Mouse (Mus musculus): Measurements from ENCODE around the gene Spg7. TPM values are rescaled to one million over a fixed set of nuclear protein-coding genes. Genes with fewer than 3 reads are reported as not detected.
"Not testable (repeated sequence)": the region's sequence is repeated elsewhere in the genome, so short reads cannot be mapped to it uniquely, and the experiment has no call there.

The Spg7 gene
- total RNA-seq, 1 experiment from 2014 or later: 50.3 TPM

DNA sequence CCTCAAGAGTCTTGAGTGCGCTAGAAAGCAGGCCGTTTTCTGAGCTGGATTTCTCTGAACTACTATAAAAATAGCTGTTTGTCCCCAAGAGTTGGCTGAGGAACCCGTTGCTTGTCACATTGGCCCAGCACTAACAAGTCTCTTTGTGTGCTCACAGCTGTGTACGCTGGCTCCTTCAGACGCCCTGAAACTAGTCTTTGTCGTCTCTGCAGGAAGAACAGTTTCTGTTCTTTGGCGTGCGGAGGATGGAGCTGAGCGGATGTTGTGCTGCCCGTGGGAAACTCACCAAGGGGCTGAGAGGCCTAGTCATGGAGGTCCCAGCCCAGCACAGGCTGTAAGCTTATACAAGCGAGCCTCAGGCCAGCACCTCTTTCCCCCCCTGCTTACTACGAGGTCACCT lies 20.9 kb downstream of the Spg7 start:
- no peak for ATAC-seq (replicated peaks; ENCODE audit: low read depth, poor library complexity, severe bottlenecking)

DNA sequence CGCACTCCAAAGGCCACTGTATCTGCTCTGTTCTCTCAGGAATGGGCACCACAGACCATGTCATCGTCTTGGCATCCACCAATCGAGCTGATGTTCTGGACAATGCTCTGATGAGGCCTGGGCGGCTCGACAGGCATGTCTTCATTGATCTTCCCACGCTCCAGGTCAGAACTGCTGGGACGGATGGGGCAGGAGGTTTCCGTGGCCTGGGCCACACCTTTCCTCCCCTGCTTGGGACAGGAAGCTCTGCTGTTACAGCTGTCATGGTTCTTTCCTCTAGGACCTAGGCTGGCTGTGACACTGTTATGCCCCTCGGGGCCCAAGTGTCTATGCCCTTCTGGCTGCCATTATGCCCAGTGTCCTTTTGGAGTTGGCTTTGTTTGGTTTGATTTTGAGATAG lies 24.5 kb downstream of the Spg7 start:
- no peak for ATAC-seq (replicated peaks; ENCODE audit: low read depth, poor library complexity, severe bottlenecking)

DNA sequence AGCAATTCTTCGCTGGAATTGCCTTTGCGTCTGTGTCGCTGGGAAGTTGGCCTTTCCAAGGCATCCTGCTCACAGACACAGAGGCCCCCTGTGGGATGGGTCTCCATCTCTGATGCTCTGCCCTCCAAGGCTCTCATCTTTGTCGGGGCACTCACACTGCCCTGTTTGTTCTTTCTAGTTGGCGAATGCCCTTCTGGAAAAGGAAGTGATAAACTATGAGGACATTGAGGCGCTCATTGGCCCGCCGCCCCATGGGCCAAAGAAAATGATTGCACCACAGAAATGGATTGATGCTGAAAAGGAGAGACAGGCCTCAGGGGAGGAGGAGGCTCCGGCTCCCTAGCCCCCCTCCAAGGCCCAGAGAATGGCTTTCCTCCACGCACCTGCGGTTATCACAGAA lies 34.5 kb downstream of the Spg7 start:
- no peak for ATAC-seq (replicated peaks; ENCODE audit: low read depth, poor library complexity, severe bottlenecking)

DNA sequence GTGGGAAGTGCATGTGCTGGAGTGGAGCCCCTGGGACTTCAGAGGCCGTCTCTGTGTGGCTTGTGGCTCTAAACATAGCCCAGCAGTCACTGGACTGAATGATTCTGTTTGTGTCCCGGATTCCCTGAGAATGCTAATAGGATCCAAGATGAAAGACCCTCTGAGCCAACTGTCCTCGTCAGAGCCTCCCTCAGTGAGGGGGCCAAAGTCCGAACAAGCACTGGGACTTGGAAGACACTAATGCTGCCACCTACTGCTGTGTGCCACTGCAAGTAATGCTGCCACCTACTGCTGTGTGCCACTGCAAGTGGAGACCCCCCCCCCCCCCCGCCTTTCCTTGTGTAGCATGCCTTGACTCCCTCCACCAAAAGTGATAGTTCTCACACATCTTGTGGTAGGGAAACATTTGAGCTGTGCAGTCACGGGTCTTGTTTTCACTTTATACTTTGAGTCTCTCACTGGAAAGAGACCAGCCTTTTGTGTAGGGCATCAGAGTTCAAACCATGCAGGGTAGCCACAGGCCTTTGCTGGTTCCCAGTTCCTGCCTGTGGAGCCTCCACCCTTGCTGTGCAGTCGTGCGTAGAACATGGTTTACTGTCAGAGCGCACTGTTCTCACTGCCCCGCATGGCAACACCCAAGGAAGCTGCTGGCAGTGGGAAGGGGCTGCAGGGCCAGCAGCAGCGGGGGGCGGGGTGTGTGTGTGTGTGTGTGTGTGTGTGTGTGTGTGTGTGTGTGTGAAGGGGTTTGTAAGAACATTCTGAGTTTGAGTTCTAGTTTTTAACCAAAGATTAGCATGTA lies 35.2 kb downstream of the Spg7 start:
- no peak for ATAC-seq (replicated peaks; ENCODE audit: low read depth, poor library complexity, severe bottlenecking)

DNA sequence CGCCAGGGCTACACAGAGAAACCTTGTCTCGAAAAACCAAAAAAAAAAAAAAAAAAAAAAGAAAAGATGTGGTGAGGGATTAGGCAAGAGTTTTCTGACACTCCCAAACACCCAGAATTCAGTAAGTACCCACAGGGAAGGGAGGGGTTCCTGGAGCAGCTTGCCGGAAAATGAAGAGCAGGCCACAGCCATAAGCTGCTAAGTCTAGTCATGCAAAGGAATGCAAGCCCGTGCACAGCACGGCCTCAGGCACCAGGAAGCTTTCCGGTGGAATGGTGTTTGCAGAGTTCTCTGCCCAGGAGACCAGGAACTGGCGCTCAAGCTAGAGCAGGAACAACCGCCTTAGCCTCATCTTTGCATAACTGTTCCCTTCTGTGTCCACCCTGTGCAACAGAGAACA lies 37.5 kb downstream of the Spg7 start:
- ATAC-seq (replicated peaks; ENCODE audit: low read depth, poor library complexity, severe bottlenecking): peak; percentile 58

DNA sequence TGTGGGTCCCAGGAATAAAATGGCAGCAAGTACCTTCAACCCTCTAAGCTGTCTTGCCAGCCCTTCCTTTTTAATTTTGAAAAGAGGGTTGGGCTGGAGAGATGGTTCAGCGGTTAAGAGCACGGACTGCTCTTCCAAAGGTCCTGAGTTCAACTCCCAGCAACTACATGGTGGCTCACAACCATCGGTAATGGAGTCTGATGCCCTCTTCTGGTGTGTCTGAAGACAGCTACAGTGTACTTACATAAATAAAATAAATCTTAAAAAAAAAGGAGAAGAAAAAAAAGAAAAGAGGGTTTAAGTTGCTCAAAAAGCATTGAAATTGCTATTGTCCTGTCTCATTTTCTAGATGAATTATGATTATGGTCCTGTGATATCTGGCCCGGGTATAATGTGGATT lies 38.5 kb downstream of the Spg7 start:
- no peak for ATAC-seq (replicated peaks; ENCODE audit: low read depth, poor library complexity, severe bottlenecking)

DNA sequence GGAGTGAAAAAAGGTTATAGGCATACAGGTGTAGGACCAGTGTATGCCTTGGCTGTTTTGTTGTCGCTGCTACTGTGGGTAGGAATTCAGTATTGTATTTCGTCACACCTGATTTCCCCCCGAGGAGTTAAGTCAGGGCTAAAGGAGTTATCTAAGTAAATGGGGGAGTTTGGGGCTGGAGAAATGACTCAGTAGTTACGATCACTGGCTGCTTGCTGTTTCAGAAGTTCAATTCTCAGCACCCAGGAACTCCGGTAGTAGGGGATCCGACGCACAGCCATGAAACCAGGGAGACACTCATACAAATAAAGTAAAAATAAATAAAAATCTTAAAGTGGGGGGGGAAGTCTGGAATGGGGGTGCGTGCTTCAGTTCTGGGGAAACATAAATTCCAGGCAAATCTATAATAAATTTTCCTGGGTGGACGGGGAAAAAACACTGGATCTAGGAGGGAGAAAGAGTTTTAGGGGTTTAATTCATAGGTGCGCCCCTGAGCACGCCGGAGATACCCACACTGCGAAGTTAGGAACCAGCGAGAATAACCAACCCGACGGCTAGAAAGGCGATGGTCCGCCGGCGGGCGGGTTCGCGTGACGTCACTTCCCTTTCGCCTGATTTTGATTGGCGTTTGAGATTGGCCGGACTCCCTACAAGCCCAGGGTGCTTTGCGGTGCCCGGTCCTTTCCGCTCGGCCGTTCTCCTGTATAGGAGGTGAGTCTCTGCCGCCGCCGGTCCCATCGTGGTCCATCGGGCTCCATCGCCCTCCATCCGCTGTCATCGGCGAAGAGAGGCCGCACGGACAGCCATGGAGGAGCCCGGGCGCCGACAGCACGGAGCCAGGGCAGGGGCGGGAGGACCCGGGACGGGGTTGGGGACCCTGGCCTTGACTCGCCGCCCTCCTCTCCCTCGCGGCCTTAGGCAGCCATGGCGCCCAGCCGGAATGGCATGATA lies 39.3 kb downstream of the Spg7 start, which contains the start of gene Rpl13:
Gene Rpl13, plus strand, starts transcription at position 616 of the 951 bp plus-strand sequence.
- ATAC-seq (replicated peaks; ENCODE audit: low read depth, poor library complexity, severe bottlenecking): peak; percentile 87

DNA sequence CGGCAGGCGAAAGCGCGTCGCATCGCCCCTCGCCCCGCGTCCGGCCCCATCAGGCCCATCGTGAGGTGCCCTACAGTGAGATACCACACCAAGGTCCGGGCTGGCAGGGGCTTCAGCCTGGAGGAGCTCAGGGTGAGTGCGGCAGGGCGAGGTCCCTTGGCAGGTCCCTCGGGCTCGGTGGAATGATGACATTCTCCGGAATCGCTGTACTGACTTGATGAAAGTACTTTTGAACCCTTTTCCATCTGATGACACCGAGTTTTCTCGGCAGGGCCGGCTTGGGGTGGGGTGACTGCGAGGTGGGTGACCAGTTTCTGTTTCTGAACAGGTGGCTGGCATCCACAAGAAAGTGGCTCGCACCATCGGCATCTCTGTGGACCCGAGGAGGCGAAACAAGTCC lies 40.1 kb downstream of the Spg7 start:
- ATAC-seq (replicated peaks; ENCODE audit: low read depth, poor library complexity, severe bottlenecking): not testable (repeated sequence)

DNA sequence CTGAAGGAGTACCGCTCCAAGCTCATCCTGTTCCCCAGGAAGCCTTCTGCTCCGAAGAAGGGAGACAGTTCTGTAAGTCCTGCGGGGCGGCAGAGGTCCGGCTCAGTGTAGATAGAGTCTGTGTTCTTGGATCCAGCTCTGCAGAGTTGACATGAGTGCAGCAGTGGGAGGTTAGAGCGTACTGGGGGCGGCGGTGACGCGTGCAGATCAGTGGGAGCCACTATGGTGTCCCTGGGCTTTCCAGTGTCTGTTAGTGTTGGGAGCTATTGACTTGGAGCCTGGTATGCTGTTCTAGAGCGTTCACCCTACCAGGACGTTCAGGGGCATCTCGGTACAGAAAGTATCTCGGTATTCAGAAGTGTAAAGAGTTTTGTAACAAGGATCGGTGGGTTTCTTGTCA lies 40.5 kb downstream of the Spg7 start:
- ATAC-seq (replicated peaks; ENCODE audit: low read depth, poor library complexity, severe bottlenecking): no peak

DNA sequence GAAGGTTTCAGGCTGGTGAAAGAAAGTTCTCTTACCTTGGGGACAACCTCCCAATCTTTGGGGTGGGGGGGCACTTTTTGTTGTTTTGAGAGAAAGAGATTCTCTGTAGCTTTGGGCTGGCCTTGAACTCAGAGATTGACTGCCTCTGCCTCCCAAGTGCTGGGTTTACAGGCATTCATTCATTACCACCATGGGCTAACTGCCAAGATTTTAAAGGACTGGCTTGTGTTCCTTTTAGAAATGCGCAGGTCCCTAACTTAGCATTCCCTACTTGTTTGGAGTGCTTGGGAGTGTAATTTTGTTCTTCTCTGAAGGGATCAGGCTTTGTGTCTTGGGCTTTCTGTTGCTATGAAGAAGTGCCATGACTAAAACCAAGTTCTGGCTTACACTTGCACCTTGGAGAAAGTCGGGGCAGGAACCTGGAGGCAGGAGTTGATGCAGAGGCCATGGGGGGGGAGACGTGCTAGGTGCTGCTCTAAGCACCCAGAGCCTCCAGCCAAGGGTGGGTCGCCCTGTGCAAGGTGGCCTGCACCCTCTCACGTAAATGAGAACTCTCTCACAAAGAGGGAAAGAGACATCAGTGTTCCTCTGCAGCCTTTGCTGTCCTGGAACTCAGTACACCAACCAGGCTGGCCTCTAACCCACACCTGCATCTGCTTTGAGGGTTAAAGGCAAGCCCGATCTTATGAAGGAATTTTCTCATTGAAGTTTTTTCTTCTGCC lies 41.5 kb downstream of the Spg7 start:
- no peak for ATAC-seq (replicated peaks; ENCODE audit: low read depth, poor library complexity, severe bottlenecking)

DNA sequence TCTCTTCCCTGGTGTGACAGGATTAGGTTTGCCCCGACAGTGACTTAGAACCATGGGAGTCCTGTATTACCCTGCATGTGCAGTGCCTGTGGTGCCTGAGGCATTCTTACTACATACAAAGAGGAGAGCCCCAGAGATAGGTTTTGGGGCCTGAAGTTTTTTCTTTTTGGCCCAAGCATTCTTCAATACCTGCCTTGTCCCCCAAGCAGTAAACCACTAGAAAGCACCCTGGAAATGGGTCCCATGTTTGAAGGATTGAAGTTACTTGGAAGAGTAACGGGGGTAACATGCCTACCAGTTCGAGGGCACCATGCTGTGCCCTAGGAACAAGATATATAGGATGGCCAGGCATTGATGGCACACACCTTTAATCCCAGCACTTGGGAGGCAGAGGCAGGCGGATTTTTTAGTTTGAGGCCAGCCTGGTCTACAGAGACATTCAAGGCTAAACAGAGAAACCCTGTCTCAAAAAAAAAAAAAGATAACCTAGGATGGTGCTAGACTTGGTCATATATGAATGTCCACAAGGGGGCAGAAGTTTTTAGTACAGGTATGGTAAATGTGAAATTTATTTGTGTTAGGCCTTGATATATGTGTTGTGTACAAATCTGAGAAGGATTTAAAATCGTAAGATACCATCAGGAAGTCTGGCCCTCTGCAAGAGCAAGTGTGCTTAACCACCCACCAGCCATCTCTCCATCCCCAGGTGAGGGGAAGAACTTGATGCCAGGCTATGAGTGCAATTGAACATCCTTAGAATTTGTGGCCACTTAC lies 43.0 kb downstream of the Spg7 start:
- ATAC-seq (replicated peaks; ENCODE audit: low read depth, poor library complexity, severe bottlenecking): peak; percentile 16; the same call in 1 of the 2 replicates

DNA sequence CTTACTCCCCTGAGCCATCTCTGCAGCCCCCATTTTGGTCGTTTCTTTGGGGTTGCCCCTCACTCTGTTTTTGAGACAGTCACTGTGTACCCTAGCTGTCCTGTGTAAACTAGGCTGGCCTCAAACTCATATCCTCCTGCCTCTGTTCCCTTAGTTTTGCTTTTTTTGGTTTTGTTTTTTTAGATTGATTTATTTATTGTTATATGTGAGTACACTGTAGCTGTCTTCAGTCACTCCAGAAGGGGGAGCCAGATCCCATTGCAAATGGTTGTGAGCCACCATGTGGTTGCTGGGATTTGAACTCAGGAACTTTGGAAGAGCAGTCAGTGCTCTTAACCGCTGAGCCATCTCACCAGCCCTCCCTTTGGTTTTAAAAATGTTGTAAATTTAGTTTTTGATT lies 43.8 kb downstream of the Spg7 start:
- no peak for ATAC-seq (replicated peaks; ENCODE audit: low read depth, poor library complexity, severe bottlenecking)

DNA sequence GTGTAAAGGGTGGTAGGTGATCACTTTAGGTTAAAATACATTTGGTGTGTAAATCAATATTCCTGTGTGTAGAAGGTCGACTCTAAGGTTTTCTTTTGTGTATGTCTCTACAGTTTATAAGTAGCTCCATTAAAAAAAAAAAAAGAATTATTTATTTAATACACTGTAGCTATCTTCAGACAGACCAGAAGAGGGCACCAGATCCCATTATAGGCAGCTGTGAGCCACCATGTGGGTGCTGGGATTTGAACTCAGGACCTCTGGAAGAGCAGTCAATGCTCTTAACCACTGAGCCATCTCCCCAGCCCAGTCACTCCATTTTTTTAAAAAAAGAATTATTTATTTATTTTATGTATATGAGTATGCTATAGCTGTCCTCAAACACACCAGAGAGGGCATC lies 45.3 kb downstream of the Spg7 start:
- no peak for ATAC-seq (replicated peaks; ENCODE audit: low read depth, poor library complexity, severe bottlenecking)

DNA sequence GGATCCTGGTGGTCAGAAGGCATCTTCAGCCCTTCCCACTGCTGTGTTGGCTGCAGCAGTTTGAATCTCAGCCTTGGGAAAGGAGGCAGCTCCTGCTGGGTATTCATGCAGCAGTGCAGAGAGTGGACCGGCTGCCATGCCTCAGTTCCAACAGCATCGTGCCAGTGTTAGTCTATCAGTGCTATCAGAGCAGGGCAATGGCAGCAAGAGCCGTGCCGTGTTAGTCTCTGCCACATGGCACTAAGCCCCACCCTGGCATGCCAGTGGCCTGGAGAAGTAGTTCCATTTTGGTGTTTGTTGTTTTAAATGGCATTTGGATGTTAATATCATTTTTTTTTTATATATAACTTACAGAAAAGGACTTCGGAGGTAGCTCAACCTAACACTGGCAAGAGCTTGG lies 46.2 kb downstream of the Spg7 start:
- ATAC-seq (replicated peaks; ENCODE audit: low read depth, poor library complexity, severe bottlenecking): no peak

DNA sequence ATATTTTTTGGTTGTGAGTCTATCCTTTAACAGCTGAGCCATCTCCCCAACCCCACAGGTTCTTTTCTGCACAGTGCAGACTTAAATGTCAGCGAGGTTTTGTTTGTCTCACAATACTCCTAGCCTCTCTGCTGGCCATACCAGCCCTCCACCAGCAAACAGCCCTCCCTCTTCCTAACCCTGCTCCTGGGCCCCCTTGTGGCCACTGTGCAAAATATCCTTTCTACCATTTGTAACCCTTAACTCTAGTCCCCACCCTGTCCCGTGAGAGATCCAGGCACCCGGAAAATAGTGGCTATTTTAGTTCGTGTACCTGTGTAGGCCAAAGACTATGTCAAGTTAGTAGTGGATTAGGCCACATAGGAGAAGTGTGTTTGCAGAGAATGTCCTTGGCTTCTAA lies 47.9 kb downstream of the Spg7 start:
- ATAC-seq (replicated peaks; ENCODE audit: low read depth, poor library complexity, severe bottlenecking): peak; percentile 79

DNA sequence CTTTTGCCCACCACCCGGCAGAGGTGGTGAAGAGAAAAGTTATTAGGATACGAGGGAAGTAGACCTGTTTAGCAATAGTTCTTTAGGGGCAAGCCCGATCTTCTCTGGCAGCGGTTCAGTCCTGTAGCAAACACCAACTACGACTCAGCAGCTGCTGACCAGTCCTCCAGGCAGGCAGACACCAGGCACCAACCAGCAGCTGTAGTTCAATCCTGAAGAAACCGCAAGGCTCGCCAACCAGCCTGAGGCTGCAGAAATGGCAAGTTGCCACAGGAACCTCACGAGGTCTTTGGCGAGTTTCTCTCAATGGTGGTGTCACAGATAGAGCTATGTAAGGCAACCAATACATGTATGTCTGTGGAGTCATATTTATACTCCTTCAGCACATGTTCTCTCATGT lies 50.1 kb downstream of the Spg7 start:
- no peak for ATAC-seq (replicated peaks; ENCODE audit: low read depth, poor library complexity, severe bottlenecking)

DNA sequence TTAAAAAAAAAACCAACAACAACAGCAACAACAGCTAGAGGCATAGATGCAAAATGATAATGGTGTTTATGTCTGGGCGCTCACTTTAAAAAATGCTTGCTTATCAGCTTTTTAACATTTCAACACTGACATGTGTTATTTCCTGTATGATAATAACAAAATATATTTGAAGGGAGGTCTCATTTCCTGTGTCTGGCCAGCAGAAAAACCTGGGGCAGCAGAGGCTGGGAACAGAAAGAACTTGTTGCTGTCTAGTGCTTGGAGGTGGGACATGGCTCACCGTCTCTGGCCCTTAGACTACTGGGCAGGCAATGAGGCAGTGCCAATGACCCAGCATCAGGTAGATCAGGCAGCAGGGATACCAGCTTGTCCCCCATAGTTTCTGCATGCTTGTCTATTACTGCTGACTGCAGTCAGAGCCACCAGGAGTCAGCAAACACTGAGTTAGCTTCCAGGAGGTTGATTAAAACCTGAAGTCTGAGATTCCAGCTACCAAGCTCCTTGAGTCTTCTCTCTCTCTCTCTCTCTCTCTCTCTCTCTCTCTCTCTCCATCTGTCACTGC lies 51.2 kb downstream of the Spg7 start:
- 0 out of 2 replicates have a peak, but pooled peaks have one; percentile 7 for ATAC-seq (replicated peaks; ENCODE audit: low read depth, poor library complexity, severe bottlenecking)

DNA sequence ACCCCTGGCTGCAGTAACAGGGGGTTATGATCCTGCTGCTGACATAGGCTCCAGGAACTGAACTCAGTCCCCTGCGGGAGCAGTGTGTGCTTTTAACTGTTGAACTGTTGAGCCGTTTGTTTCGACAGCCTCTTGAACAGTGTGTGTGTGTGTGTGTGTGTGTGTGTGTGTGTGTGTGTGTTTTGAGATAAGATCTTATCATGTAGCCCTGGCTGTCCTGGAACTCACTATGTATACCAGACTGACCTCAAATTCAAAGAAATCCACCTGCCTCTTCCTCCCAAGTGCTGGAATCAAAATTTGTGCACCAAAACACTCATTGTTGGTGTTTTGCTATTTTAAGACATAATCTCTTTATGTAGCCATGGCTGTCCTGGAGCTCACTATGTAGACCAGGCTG lies 51.9 kb downstream of the Spg7 start:
- no peak for ATAC-seq (replicated peaks; ENCODE audit: low read depth, poor library complexity, severe bottlenecking)

DNA sequence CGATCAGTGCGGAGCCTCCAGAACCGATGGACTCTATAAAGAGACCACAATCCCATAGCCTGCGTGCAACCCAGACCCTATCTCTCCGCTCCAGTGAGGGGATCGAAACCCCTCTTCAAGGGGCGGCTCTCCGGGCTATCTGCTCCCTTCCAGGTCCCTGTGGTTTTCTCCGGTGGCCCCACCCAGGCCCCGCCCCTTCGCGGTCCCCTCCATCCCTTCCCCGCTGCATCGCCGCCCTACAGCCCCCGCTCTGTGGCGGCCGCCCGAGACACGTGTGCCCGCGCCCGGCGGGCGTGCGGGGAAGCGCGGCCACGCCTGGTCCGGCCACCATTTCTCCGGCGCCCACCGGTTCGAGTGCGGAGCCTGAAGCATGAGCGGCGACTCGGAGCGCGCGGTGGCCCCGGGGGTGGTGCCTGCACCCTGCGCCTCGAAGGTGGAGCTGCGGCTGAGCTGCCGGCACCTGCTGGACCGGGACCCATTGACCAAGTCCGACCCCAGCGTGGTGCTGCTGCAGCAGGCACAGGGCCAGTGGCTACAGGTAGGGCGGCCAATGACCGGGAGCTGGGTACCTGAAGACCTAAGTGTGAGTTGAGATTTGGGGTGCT lies 54.5 kb downstream of the Spg7 start, which contains the start of gene Cpne7:
Gene Cpne7, plus strand, starts transcription at position 248 of the 605 bp plus-strand sequence.
- peak; percentile 15; the same call in 1 of the 2 replicates for ATAC-seq (replicated peaks; ENCODE audit: low read depth, poor library complexity, severe bottlenecking)

Measured in common myeloid progenitor, adult 5-6 weeks (primary cell).